ENCODE assay signal across 12 mouse cellular contexts in the genomic region with DNA sequence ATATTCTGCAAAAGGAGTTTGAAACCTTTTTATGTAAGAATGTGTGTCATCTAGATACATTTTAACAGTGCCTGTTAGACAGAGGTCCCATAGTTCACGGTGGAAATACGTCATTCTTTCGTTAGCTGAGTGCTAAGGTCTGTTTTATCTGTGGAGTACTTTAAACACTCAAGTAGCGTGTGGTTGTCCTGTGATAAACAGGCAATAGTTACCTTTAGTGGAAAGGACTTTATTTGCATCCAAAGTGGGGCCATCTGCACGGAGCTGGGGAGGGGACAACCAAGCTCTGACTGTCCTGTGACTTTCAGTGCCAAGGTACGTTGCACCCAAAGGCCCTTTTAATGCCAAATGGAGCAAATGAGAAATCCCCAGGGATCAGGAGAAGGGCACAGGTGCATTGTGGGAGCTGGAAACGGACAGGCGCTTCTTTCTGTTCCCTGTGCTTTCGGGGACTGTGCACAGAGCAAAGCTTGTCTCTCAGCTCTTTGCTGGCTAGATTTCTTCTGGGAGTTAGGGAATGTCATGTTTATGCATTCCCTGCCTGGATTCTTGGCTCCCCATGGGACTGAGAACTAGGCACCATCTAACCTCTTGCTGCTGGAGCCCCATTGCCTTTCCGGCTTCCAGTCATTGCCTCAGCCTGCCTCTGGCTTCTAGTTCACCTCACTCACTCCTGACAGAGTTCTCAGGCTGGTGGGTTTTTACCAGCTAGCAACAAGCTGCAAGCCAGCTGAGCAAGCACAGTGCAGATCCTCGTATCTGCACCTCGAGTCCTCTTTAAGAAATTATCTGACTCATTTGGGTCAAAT. TPM values are rescaled to one million over a fixed set of nuclear protein-coding genes. Genes with fewer than 3 reads are reported as not detected.
DNase-seq lines count a peak whose midpoint lies in the region; ATAC-seq and TF ChIP-seq lines count a peak whose summit lies in the region.
"Had no signal": no experiment of that assay in that cellular context is flagged by ENCODE, and none has a peak within 500 bp of the region (broad histone marks: within the 10 kb centered on the region; RNA-seq: fewer than 3 reads in every experiment).

No protein-coding gene starts in this region.

- intact Hi-C loops in heart, postnatal 10 days (cut with DNase I), result no loop called here

- no peaks in the 10 kb centered on the region for H3K9me3 ChIP-seq in heart, embryonic 12.5 days (replicated peaks)
- H3K9me3 ChIP-seq in lung, embryonic 14.5 days (ENCODE audit: low read depth, low read length), result no peaks in the 10 kb centered on the region
- no peaks in the 10 kb centered on the region for H3K9me3 ChIP-seq in forebrain, embryonic 15.5 days

- DNase-seq in heart, postnatal 10 days, result no peak
- no peak for DNase-seq in lung, embryonic 14.5 days
- no peak for DNase-seq in right cerebral cortex, postnatal 4 days
- DNase-seq: cerebellum, postnatal 36 days; midbrain, embryonic 14.5 days; thymus, postnatal 25 days had no signal

- H3K4me2 ChIP-seq in heart, embryonic 12.5 days, result 0 out of 2 replicates have a peak overlapping the region, but pooled peaks have one; percentile 23
- no peak overlapping the region for H3K4me2 ChIP-seq in lung, embryonic 14.5 days
- no peak overlapping the region for H3K4me2 ChIP-seq in forebrain, embryonic 15.5 days (replicated peaks)

- H3K9ac ChIP-seq in heart, embryonic 12.5 days, result no peak overlapping the region
- H3K9ac ChIP-seq in lung, embryonic 14.5 days, result no peak overlapping the region
- no peak overlapping the region for H3K9ac ChIP-seq in forebrain, embryonic 15.5 days (replicated peaks)

- 40% methylated on average over 12 of the region's 12 CpGs for WGBS in heart, embryonic 12.5 days
- WGBS in lung, embryonic 14.5 days, result 62% methylated on average over 12 of the region's 12 CpGs
- 84% methylated on average over 12 of the region's 12 CpGs for WGBS in forebrain, embryonic 15.5 days

- no peak for TF ChIP-seq CTCF in lung, embryonic 14.5 days (IDR thresholded peaks at IDR 0.05; ENCODE audit: low read depth)

- ATAC-seq in heart, embryonic 12.5 days (ENCODE audit: insufficient number of reproducible peaks, low FRiP score), result no peak
- ATAC-seq in CD4-positive, CD25-positive, alpha-beta regulatory T cell, adult 4 months, result peak; percentile 29
- no peak for ATAC-seq in lung, embryonic 14.5 days (ENCODE audit: insufficient read depth)
- no peak for ATAC-seq in forebrain, embryonic 15.5 days (replicated peaks)
- no peak for ATAC-seq in erythroid progenitor cell, adult 5-6 weeks (replicated peaks; ENCODE audit: low FRiP score, poor library complexity, severe bottlenecking)
- ATAC-seq: forebrain, embryonic 16.5 days had no signal

- H3K36me3 ChIP-seq in heart, embryonic 12.5 days, result peaks cover 11% of the 10 kb centered on the region; the same call in 1 of the 2 replicates
- H3K36me3 ChIP-seq in lung, embryonic 14.5 days (ENCODE audit: insufficient read depth), result peaks cover 9% of the 10 kb centered on the region
- peaks cover 14% of the 10 kb centered on the region; the same call in 1 of the 2 replicates for H3K36me3 ChIP-seq in forebrain, embryonic 15.5 days

- H3K4me1 ChIP-seq in heart, embryonic 12.5 days (replicated peaks), result peaks cover 74% of the 10 kb centered on the region
- peaks cover 46% of the 10 kb centered on the region for H3K4me1 ChIP-seq in brown adipose tissue, adult 24 weeks (ENCODE audit: control insufficient read depth, insufficient read depth, insufficient read length, low read length)
- peaks cover 8% of the 10 kb centered on the region for H3K4me1 ChIP-seq in lung, embryonic 14.5 days (ENCODE audit: insufficient read depth)
- peaks cover 20% of the 10 kb centered on the region; the same call in 1 of the 2 replicates for H3K4me1 ChIP-seq in forebrain, embryonic 15.5 days

- no peaks in the 10 kb centered on the region for H3K27me3 ChIP-seq in heart, embryonic 12.5 days (replicated peaks)
- H3K27me3 ChIP-seq in lung, embryonic 14.5 days (ENCODE audit: insufficient read depth, low read length), result no peaks in the 10 kb centered on the region
- H3K27me3 ChIP-seq in forebrain, embryonic 15.5 days, result no peaks in the 10 kb centered on the region

- peak overlapping the region; percentile 22; the same call in 1 of the 2 replicates for H3K27ac ChIP-seq in heart, embryonic 12.5 days (ENCODE audit: poor library complexity, severe bottlenecking)
- H3K27ac ChIP-seq in brown adipose tissue, adult 24 weeks (replicated peaks; ENCODE audit: low read depth, low read length), result peak overlapping the region; percentile 57
- H3K27ac ChIP-seq in lung, embryonic 14.5 days (ENCODE audit: low read depth), result peak overlapping the region; percentile 9; the same call in 1 of the 2 replicates
- no peak overlapping the region; the same call in 1 of the 2 replicates for H3K27ac ChIP-seq in forebrain, embryonic 15.5 days (replicated peaks)

- no peak overlapping the region for H3K4me3 ChIP-seq in heart, embryonic 12.5 days
- no peak overlapping the region for H3K4me3 ChIP-seq in brown adipose tissue, adult 24 weeks (ENCODE audit: insufficient read depth, low read depth, low read length)
- no peak overlapping the region for H3K4me3 ChIP-seq in lung, embryonic 14.5 days (ENCODE audit: low read depth, low read length)
- no peak overlapping the region for H3K4me3 ChIP-seq in forebrain, embryonic 15.5 days

RNA-seq across cellular contexts. Expression of a gene that starts 56.1 kb away (rescaled TPM):
- polyA plus RNA-seq in heart, embryonic 12.5 days (2016; fragmentation: Nextera tagmentation; extraction: Ambion mirVana), result 118 and 128 TPM in 2 replicates
- 100 to 1,000 TPM; 252 to 270 TPM for total RNA-seq in heart, postnatal 10 days (2021)
- polyA plus RNA-seq in CD4-positive, CD25-positive, alpha-beta regulatory T cell, adult 4 months (2017; shearing (Covaris generic)), result 10 to 100 TPM; 75.1 to 88.5 TPM
- polyA plus RNA-seq in brown adipose tissue, adult 24 weeks (2012; ENCODE audit: insufficient read depth, insufficient read length, missing spikeins), result 180 and 268 TPM in 2 replicates
- polyA plus RNA-seq in lung, embryonic 14.5 days (2014; fragmentation: Nextera tagmentation; extraction: Ambion mirVana), result 157 and 165 TPM in 2 replicates
- polyA plus RNA-seq in forebrain, embryonic 15.5 days (2015; fragmentation: Nextera tagmentation; extraction: Ambion mirVana), result 202 and 223 TPM in 2 replicates
- total RNA-seq in erythroid progenitor cell, adult 5-6 weeks (2015; ENCODE audit: low replicate concordance), result 161 and 174 TPM in 2 replicates
- total RNA-seq in erythroid progenitor cell, adult 5-6 weeks (2017; ENCODE audit: low replicate concordance), result 129 and 151 TPM in 2 replicates

RNA-seq across cellular contexts. Expression of a gene that starts 56.1 kb away (rescaled TPM):
- polyA plus RNA-seq in heart, embryonic 12.5 days (2016; fragmentation: Nextera tagmentation; extraction: Ambion mirVana), result 1.2 and 1.9 TPM in 2 replicates
- under 1 TPM in 1 of 2 experiments, not detected in 1; 0.57 TPM for total RNA-seq in heart, postnatal 10 days (2021)
- 1 to 10 TPM; 2.0 to 2.8 TPM for polyA plus RNA-seq in CD4-positive, CD25-positive, alpha-beta regulatory T cell, adult 4 months (2017; shearing (Covaris generic))
- 3.3 and 4.9 TPM in 2 replicates for polyA plus RNA-seq in brown adipose tissue, adult 24 weeks (2012; ENCODE audit: insufficient read depth, insufficient read length, missing spikeins)
- 1.2 and 2.0 TPM in 2 replicates for polyA plus RNA-seq in lung, embryonic 14.5 days (2014; fragmentation: Nextera tagmentation; extraction: Ambion mirVana)
- 2.3 and 3.5 TPM in 2 replicates for polyA plus RNA-seq in forebrain, embryonic 15.5 days (2015; fragmentation: Nextera tagmentation; extraction: Ambion mirVana)
- not detected in 2 replicates for total RNA-seq in erythroid progenitor cell, adult 5-6 weeks (2015; ENCODE audit: low replicate concordance)
- total RNA-seq in erythroid progenitor cell, adult 5-6 weeks (2017; ENCODE audit: low replicate concordance), result 1.8 TPM in 1 of 2 replicates, not detected in the other

RNA-seq across cellular contexts. Expression of a gene that starts 56.9 kb away (rescaled TPM):
- 115 and 123 TPM in 2 replicates for polyA plus RNA-seq in heart, embryonic 12.5 days (2016; fragmentation: Nextera tagmentation; extraction: Ambion mirVana)
- 10 to 100 TPM; 82.1 to 91.4 TPM for total RNA-seq in heart, postnatal 10 days (2021)
- polyA plus RNA-seq in CD4-positive, CD25-positive, alpha-beta regulatory T cell, adult 4 months (2017; shearing (Covaris generic)), result 10 to 100 TPM; 31.6 to 40.2 TPM
- polyA plus RNA-seq in brown adipose tissue, adult 24 weeks (2012; ENCODE audit: insufficient read depth, insufficient read length, missing spikeins), result 16.1 and 17.2 TPM in 2 replicates
- polyA plus RNA-seq in lung, embryonic 14.5 days (2014; fragmentation: Nextera tagmentation; extraction: Ambion mirVana), result 184 and 186 TPM in 2 replicates
- 174 and 180 TPM in 2 replicates for polyA plus RNA-seq in forebrain, embryonic 15.5 days (2015; fragmentation: Nextera tagmentation; extraction: Ambion mirVana)
- 14.7 and 22.3 TPM in 2 replicates for total RNA-seq in erythroid progenitor cell, adult 5-6 weeks (2015; ENCODE audit: low replicate concordance)
- total RNA-seq in erythroid progenitor cell, adult 5-6 weeks (2017; ENCODE audit: low replicate concordance), result 5.4 and 9.0 TPM in 2 replicates
